Mouse (Mus musculus): Measurements from ENCODE around the gene Lbr. TPM values are rescaled to one million over a fixed set of nuclear protein-coding genes. Genes with fewer than 3 reads are reported as not detected.
A peak's percentile ranks its signal among the peaks of the same experiment; 100 is the strongest.

Lbr gene
- polyA plus RNA-seq (2014; fragmentation: Nextera tagmentation; extraction: Ambion mirVana): 199 and 211 TPM in 2 replicates

DNA sequence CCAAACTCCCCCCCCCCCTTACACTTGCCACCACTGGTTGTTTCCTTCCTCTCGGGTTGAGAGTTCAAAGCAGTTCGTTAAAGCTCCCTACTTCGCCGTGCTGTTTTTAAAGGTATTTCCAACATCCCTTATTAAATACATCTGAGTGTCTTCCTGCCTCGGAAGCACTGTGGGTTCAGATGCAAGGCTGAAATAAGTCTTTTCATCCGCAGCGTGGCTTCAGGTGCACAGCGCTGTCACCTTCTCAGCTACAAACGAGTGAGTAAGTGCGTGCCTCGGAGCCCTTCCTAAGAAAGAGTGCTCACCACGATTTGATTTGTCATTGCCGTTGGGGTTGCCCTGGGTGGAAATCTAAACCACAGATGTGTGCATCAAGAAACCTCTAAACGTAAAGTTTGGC, at the start of gene Lbr:
Gene Lbr, minus strand, starts transcription at position 266 of the 400 bp plus-strand sequence.
- no peak for DNase-seq (ENCODE audit: low spot score)
- Histone ChIP-seq H3K36me3 (ENCODE audit: control insufficient read depth, insufficient read depth, low read length) (no peaks in the 10 kb centered on the region), H3K4me1 (replicated peaks; ENCODE audit: control insufficient read depth, insufficient read depth, low read length) (peaks cover 9% of the 10 kb centered on the region; the same call in 1 of the 2 replicates), H3K27ac (ENCODE audit: low read depth, low read length) (peak within 1 kb of the TSS; percentile 88), H3K4me2 (ENCODE audit: low read depth, low read length, severe bottlenecking) (peak within 1 kb of the TSS; percentile 79), H3K9me3 (ENCODE audit: control insufficient read depth, low read length) (no peaks in the 10 kb centered on the region), H3K27me3 (ENCODE audit: control insufficient read depth, insufficient read depth, low read length) (no peaks in the 10 kb centered on the region), H3K9ac (ENCODE audit: low read length) (peak within 1 kb of the TSS; percentile 96), H3K4me3 (ENCODE audit: low read depth, low read length) (peak within 1 kb of the TSS; percentile 93)
- ATAC-seq (replicated peaks; ENCODE audit: low FRiP score): no peak
- under 1% methylated on average over 14 of the region's 14 CpGs for WGBS

DNA sequence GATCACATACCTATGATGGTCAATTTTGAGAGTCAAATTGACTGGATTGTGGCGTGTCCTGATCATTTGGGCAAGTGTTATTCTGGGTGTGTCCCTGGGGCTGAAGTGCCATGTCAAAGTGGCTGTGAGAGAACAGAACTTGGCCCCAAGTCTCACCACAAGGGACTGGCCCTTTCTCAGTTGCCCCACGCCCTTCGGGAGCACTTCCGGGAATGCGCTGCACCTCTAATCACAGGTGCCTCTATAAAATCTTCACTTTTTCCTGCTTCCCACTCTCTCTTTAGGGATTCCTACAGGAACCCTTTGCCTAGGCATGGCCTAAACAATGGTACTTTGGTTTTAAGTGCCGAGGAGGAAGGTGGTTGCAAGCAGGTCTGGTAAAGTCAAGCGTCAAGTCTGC, 46.8 kb upstream of the Lbr start:
- H3K9me3 ChIP-seq (ENCODE audit: control insufficient read depth, low read length): no peaks in the 10 kb centered on the region
- no peak overlapping the region for H3K27ac ChIP-seq (ENCODE audit: low read depth, low read length)
- H3K27me3 ChIP-seq (ENCODE audit: control insufficient read depth, insufficient read depth, low read length): no peaks in the 10 kb centered on the region
- no peak for DNase-seq (ENCODE audit: low spot score)
- H3K4me1 ChIP-seq (replicated peaks; ENCODE audit: control insufficient read depth, insufficient read depth, low read length): peaks cover 2% of the 10 kb centered on the region; the same call in 1 of the 2 replicates
- no peaks in the 10 kb centered on the region for H3K36me3 ChIP-seq (ENCODE audit: control insufficient read depth, insufficient read depth, low read length)
- H3K4me2 ChIP-seq (ENCODE audit: low read depth, low read length, severe bottlenecking): no peak overlapping the region
- 94% methylated on average over 7 of the region's 7 CpGs for WGBS
- no peak overlapping the region for H3K4me3 ChIP-seq (ENCODE audit: low read depth, low read length)
- H3K9ac ChIP-seq (ENCODE audit: low read length): no peak overlapping the region
- no peak for ATAC-seq (replicated peaks; ENCODE audit: low FRiP score)

DNA sequence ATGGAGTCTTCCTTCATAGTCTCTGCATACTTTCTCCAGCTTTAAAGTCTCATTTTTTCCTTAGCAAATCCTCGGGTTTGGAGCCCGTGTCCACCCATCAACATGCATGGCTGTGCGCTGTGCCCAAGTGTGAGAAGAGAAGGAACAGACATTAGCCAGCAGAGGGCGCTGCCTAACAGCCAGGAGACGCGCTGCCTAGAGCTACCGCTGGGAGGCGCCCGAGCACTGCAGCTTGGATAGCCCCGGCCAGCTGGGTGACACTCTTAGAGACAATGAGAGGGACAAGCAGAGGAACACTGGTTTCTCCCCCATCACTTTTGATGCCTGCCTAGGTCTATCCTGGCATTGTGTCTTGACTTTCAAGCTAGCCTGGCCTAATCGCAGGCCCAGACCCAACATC, 46.0 kb upstream of the Lbr start:
- H3K27ac ChIP-seq (ENCODE audit: low read depth, low read length): no peak overlapping the region
- ATAC-seq (replicated peaks; ENCODE audit: low FRiP score) (peak; percentile 81), DNase-seq (ENCODE audit: low spot score) (peak; percentile 94)
- no peaks in the 10 kb centered on the region for H3K9me3 ChIP-seq (ENCODE audit: control insufficient read depth, low read length)
- H3K36me3 ChIP-seq (ENCODE audit: control insufficient read depth, insufficient read depth, low read length): no peaks in the 10 kb centered on the region
- no peak overlapping the region for H3K4me3 ChIP-seq (ENCODE audit: low read depth, low read length)
- H3K27me3 ChIP-seq (ENCODE audit: control insufficient read depth, insufficient read depth, low read length): no peaks in the 10 kb centered on the region
- WGBS: 5% methylated on average over 11 of the region's 11 CpGs
- H3K4me2 ChIP-seq (ENCODE audit: low read depth, low read length, severe bottlenecking): no peak overlapping the region
- H3K4me1 ChIP-seq (replicated peaks; ENCODE audit: control insufficient read depth, insufficient read depth, low read length): peaks cover under 1% of the 10 kb centered on the region; the same call in 1 of the 2 replicates
- H3K9ac ChIP-seq (ENCODE audit: low read length): no peak overlapping the region

DNA sequence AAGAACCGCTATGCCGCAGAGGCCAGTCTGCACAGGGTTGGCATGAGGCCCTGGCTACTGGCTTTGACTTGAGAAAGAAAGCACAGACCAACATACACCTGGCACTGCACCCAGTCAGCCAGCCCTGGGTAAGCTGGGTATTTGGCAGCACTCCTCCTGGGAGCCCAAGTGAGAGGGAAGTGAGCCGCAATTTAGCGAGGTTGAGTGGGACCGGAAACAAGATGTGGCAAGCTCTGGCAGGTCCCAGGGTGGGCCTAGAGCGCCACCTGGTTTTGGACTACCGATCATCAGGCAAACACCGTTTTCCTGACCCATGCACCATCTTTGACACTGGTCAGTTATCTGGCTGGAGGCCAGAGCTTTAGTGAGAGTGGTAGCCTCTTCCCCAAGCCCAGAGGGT, 38.7 kb upstream of the Lbr start:
- Histone ChIP-seq H3K4me1 (replicated peaks; ENCODE audit: control insufficient read depth, insufficient read depth, low read length) (no peaks in the 10 kb centered on the region), H3K9me3 (ENCODE audit: control insufficient read depth, low read length) (no peaks in the 10 kb centered on the region), H3K27ac (ENCODE audit: low read depth, low read length) (no peak overlapping the region), H3K4me2 (ENCODE audit: low read depth, low read length, severe bottlenecking) (no peak overlapping the region), H3K9ac (ENCODE audit: low read length) (no peak overlapping the region), H3K27me3 (ENCODE audit: control insufficient read depth, insufficient read depth, low read length) (no peaks in the 10 kb centered on the region), H3K36me3 (ENCODE audit: control insufficient read depth, insufficient read depth, low read length) (no peaks in the 10 kb centered on the region), H3K4me3 (ENCODE audit: low read depth, low read length) (no peak overlapping the region)
- peak; percentile 70 for DNase-seq (ENCODE audit: low spot score)
- peak; percentile 24; the same call in 1 of the 2 replicates for ATAC-seq (replicated peaks; ENCODE audit: low FRiP score)
- 39% methylated on average over 8 of the region's 8 CpGs for WGBS

DNA sequence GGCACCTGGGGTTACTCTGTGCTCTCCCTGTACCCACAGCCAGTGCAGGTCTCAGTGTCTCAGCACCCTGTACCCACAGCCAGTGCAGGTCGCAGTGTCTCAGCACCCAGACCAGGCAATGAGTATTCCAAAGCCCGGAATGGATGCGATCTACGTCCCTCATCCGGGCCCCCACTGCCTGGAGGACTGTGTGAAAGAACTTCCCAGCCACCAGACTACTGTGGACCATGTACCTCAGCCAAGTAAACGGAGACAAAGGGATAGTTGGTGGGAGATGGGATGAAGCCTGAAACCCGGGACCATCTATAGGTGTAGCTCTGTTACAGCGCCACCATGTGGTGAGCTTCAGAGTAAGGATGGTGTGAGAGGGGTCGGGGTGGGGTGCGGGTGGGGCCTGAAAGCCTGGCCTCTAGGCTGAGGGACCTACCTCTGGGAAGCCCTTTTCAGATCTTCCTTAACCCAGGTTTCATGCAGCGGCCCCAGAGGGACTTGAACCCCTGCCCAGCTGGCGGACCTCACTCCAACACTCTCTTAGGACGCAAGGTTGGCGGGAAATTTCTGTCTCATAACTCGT, 38.0 kb upstream of the Lbr start:
- WGBS: 44% methylated on average over 15 of the region's 15 CpGs
- no peak overlapping the region for H3K27ac ChIP-seq (ENCODE audit: low read depth, low read length)
- H3K4me2 ChIP-seq (ENCODE audit: low read depth, low read length, severe bottlenecking): no peak overlapping the region
- no peaks in the 10 kb centered on the region for H3K9me3 ChIP-seq (ENCODE audit: control insufficient read depth, low read length)
- H3K36me3 ChIP-seq (ENCODE audit: control insufficient read depth, insufficient read depth, low read length): no peaks in the 10 kb centered on the region
- peak; percentile 57 for DNase-seq (ENCODE audit: low spot score)
- no peaks in the 10 kb centered on the region for H3K4me1 ChIP-seq (replicated peaks; ENCODE audit: control insufficient read depth, insufficient read depth, low read length)
- ATAC-seq (replicated peaks; ENCODE audit: low FRiP score): no peak
- no peak overlapping the region for H3K4me3 ChIP-seq (ENCODE audit: low read depth, low read length)
- H3K9ac ChIP-seq (ENCODE audit: low read length): no peak overlapping the region
- no peaks in the 10 kb centered on the region for H3K27me3 ChIP-seq (ENCODE audit: control insufficient read depth, insufficient read depth, low read length)

DNA sequence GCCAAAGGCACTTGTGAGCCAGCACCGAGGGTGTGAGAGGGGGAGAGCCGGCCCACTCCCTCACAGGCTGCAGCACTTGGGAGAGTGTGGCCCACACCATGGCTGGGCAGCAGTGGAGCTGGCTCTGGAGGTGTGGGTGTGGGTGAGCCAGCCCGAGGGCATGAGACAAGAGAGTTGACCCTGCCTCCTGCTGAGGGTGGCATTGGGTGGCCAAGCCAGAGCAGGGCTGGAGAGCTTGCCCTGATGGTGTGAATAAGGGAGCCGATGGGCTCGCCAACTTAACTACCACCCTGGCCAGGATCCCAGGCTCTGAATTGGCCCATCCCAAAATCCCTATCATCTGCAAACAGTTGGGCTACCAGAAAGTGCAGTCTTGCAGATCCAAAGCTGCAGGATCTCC, 35.6 kb upstream of the Lbr start:
- Histone ChIP-seq H3K4me3 (ENCODE audit: low read depth, low read length) (no peak overlapping the region), H3K9ac (ENCODE audit: low read length) (no peak overlapping the region), H3K4me2 (ENCODE audit: low read depth, low read length, severe bottlenecking) (no peak overlapping the region), H3K4me1 (replicated peaks; ENCODE audit: control insufficient read depth, insufficient read depth, low read length) (no peaks in the 10 kb centered on the region), H3K9me3 (ENCODE audit: control insufficient read depth, low read length) (no peaks in the 10 kb centered on the region), H3K27me3 (ENCODE audit: control insufficient read depth, insufficient read depth, low read length) (no peaks in the 10 kb centered on the region), H3K36me3 (ENCODE audit: control insufficient read depth, insufficient read depth, low read length) (no peaks in the 10 kb centered on the region), H3K27ac (ENCODE audit: low read depth, low read length) (no peak overlapping the region)
- WGBS: 70% methylated on average over 5 of the region's 5 CpGs
- DNase-seq (ENCODE audit: low spot score) (peak; percentile 50), ATAC-seq (replicated peaks; ENCODE audit: low FRiP score) (no peak)

DNA sequence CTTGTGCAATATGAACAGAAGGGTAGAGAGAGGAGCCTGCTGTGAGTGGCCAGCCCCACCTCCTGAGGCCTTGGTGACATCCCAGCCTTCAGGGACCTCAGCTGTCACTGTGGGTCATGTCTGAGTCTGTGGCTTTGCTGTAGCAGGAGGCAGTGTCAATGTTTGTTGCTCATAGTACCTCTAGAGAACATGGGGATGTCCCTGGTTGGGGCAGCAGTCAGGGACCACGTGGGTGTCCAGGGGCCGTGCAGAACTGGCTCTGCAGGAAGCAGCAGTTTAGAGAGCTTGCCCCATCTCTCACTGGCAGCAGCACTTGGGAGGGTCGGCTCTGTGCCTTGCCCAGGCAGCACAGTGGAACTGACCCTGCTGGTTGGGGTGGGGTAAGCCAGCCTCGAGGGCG, 34.2 kb upstream of the Lbr start:
- no peak overlapping the region for H3K4me3 ChIP-seq (ENCODE audit: low read depth, low read length)
- no peaks in the 10 kb centered on the region for H3K9me3 ChIP-seq (ENCODE audit: control insufficient read depth, low read length)
- H3K27ac ChIP-seq (ENCODE audit: low read depth, low read length): no peak overlapping the region
- H3K9ac ChIP-seq (ENCODE audit: low read length): no peak overlapping the region
- no peaks in the 10 kb centered on the region for H3K4me1 ChIP-seq (replicated peaks; ENCODE audit: control insufficient read depth, insufficient read depth, low read length)
- WGBS: 62% methylated on average over 5 of the region's 5 CpGs
- H3K27me3 ChIP-seq (ENCODE audit: control insufficient read depth, insufficient read depth, low read length): no peaks in the 10 kb centered on the region
- H3K4me2 ChIP-seq (ENCODE audit: low read depth, low read length, severe bottlenecking): no peak overlapping the region
- ATAC-seq (replicated peaks; ENCODE audit: low FRiP score) (no peak), DNase-seq (ENCODE audit: low spot score) (no peak)
- H3K36me3 ChIP-seq (ENCODE audit: control insufficient read depth, insufficient read depth, low read length): no peaks in the 10 kb centered on the region

DNA sequence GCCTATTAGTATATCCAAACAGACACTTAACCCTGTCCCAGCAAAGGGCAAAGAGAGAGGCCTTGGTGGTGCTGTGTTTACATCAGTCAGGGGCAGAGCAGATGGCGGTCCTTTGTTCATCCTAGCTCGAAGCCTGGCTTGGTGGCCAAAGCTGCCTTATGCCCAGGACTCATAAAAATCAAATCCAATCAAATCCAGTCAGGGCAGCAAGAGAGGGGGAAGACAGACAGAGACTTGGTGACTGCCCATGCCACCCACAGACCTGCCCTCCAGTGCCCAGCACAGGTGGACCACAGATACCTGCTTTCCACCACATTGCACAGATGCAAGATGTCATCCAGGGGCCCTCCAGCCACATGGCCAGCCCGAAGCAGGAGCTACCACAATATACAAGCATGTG, 33.8 kb upstream of the Lbr start:
- no peak overlapping the region for H3K4me2 ChIP-seq (ENCODE audit: low read depth, low read length, severe bottlenecking)
- H3K9me3 ChIP-seq (ENCODE audit: control insufficient read depth, low read length): no peaks in the 10 kb centered on the region
- H3K4me1 ChIP-seq (replicated peaks; ENCODE audit: control insufficient read depth, insufficient read depth, low read length): no peaks in the 10 kb centered on the region
- DNase-seq (ENCODE audit: low spot score) (no peak), ATAC-seq (replicated peaks; ENCODE audit: low FRiP score) (no peak)
- H3K27ac ChIP-seq (ENCODE audit: low read depth, low read length): no peak overlapping the region
- no peaks in the 10 kb centered on the region for H3K27me3 ChIP-seq (ENCODE audit: control insufficient read depth, insufficient read depth, low read length)
- H3K9ac ChIP-seq (ENCODE audit: low read length): no peak overlapping the region
- WGBS: 85% methylated on average over 3 of the region's 3 CpGs
- H3K4me3 ChIP-seq (ENCODE audit: low read depth, low read length): no peak overlapping the region
- H3K36me3 ChIP-seq (ENCODE audit: control insufficient read depth, insufficient read depth, low read length): no peaks in the 10 kb centered on the region

Data from forebrain, embryonic 11.5 days (tissue).